Comparison of ENCODE assay signal across 13 mouse cellular contexts in the genomic region with DNA sequence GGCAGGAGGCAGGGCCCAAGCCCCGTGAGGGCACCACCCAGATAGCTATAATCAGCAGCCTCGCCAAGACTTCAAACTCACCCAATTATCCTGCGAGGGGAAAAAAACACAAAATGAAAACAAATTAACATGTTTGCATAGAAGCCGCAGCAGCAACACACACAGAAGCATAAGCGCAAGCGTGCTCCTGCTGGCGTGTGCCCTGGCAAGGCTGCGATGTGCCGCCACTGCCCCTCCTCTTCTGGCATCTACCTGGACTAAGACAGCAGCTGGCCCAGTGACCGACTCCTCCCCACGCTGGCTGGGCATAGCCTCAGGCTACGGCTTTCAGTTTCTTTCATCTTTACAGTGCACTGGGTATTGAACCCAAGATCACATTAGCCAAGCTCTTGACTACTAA. TPM values are rescaled to one million over a fixed set of nuclear protein-coding genes. Genes with fewer than 3 reads are reported as not detected.
A peak's percentile ranks its signal among the peaks of the same experiment; 100 is the strongest.
DNase-seq lines count a peak whose midpoint lies in the region; ATAC-seq and TF ChIP-seq lines count a peak whose summit lies in the region.
"Had no signal": no experiment of that assay in that cellular context is flagged by ENCODE, and none has a peak within 500 bp of the region (broad histone marks: within the 10 kb centered on the region; RNA-seq: fewer than 3 reads in every experiment).

No protein-coding gene starts in this region.

- H3K27me3 ChIP-seq in kidney, adult 2 months (replicated peaks; ENCODE audit: control insufficient read depth, insufficient read depth, low read length): no peaks in the 10 kb centered on the region
- H3K27me3 ChIP-seq in hindbrain, embryonic 12.5 days: peaks cover 6% of the 10 kb centered on the region; the same call in 1 of the 2 replicates
- no peaks in the 10 kb centered on the region for H3K27me3 ChIP-seq in neural tube, embryonic 15.5 days (replicated peaks)
- H3K27me3 ChIP-seq: Patski had no signal

- no peak overlapping the region for H3K4me3 ChIP-seq in kidney, adult 2 months (ENCODE audit: insufficient read depth, low read depth, low read length)
- no peak overlapping the region for H3K4me3 ChIP-seq in hindbrain, embryonic 12.5 days
- H3K4me3 ChIP-seq in neural tube, embryonic 15.5 days (replicated peaks): no peak overlapping the region
- H3K4me3 ChIP-seq: heart, adult 2 months had no signal

- intact Hi-C loops in left cerebral cortex, postnatal 36 days (cut with DNase I): no loop called here

- H3K4me1 ChIP-seq in kidney, adult 2 months (ENCODE audit: control insufficient read depth, insufficient read depth, low read length): 0 out of 2 replicates have a peak, but pooled peaks cover 5% of the 10 kb centered on the region
- peaks cover 84% of the 10 kb centered on the region for H3K4me1 ChIP-seq in hindbrain, embryonic 12.5 days
- H3K4me1 ChIP-seq in neural tube, embryonic 15.5 days: peaks cover 81% of the 10 kb centered on the region

- H3K27ac ChIP-seq in kidney, adult 2 months (ENCODE audit: insufficient read depth, low read depth, low read length): no peak overlapping the region
- peak overlapping the region; percentile 30; the same call in 1 of the 2 replicates for H3K27ac ChIP-seq in hindbrain, embryonic 12.5 days
- peak overlapping the region; percentile 39 for H3K27ac ChIP-seq in neural tube, embryonic 15.5 days (replicated peaks)
- H3K27ac ChIP-seq: heart, adult 2 months had no signal

- no peaks in the 10 kb centered on the region for H3K9me3 ChIP-seq in hindbrain, embryonic 12.5 days (replicated peaks)
- H3K9me3 ChIP-seq in neural tube, embryonic 15.5 days (replicated peaks): no peaks in the 10 kb centered on the region

- TF ChIP-seq CTCF in kidney, adult 2 months (conservative IDR thresholded peaks at IDR 0.05; ENCODE audit: insufficient read depth, insufficient read length, low read depth, low read length): no peak

- no peak overlapping the region for H3K4me2 ChIP-seq in hindbrain, embryonic 12.5 days (replicated peaks)
- H3K4me2 ChIP-seq in neural tube, embryonic 15.5 days: 0 out of 2 replicates have a peak overlapping the region, but pooled peaks have one; percentile 5

- ATAC-seq in hindbrain, embryonic 12.5 days (ENCODE audit: low FRiP score): no peak
- no peak for ATAC-seq in neural tube, embryonic 15.5 days (ENCODE audit: low FRiP score)
- ATAC-seq: Patski had no signal

- TF ChIP-seq POLR2A in kidney, adult 2 months (IDR thresholded peaks at IDR 0.05; ENCODE audit: low read depth, low read length): no peak

- no peak overlapping the region for H3K9ac ChIP-seq in hindbrain, embryonic 12.5 days
- H3K9ac ChIP-seq in neural tube, embryonic 15.5 days (replicated peaks): peak overlapping the region; percentile 26; the same call in 1 of the 2 replicates

- no peaks in the 10 kb centered on the region for H3K36me3 ChIP-seq in kidney, adult 2 months (ENCODE audit: control insufficient read depth, insufficient read depth, low read length)
- 0 out of 2 replicates have a peak, but pooled peaks cover 4% of the 10 kb centered on the region for H3K36me3 ChIP-seq in hindbrain, embryonic 12.5 days
- H3K36me3 ChIP-seq in neural tube, embryonic 15.5 days: no peaks in the 10 kb centered on the region

- 65% methylated on average over 12 of the region's 12 CpGs for WGBS in kidney, adult 2 months
- WGBS in hindbrain, embryonic 12.5 days: 79% methylated on average over 12 of the region's 12 CpGs
- 43% methylated on average over 12 of the region's 12 CpGs for WGBS in neural tube, embryonic 15.5 days

- peak; percentile 54 for DNase-seq in kidney, adult 2 months
- no peak for DNase-seq in kidney, postnatal 14 days
- DNase-seq in retina, postnatal 1 day: peak; percentile 56
- no peak for DNase-seq in retina, embryonic 14.5 days (ENCODE audit: low spot score)
- no peak for DNase-seq in thymus, postnatal 10 days (ENCODE audit: low spot score in 2 of 2)
- DNase-seq in left cerebral cortex, postnatal 36 days (ENCODE audit: low spot score in 2 of 2): no peak
- DNase-seq: cerebellum, adult 9-10 months; heart, postnatal 4 days had no signal

RNA-seq across cellular contexts. Expression of gene Fam222a, which starts 13.7 kb away (rescaled TPM):
- 4.9 and 5.5 TPM in 2 replicates for polyA plus RNA-seq in kidney, adult 2 months (2012; rRNA removed)
- polyA plus RNA-seq in hindbrain, embryonic 12.5 days (2016; fragmentation: Nextera tagmentation; extraction: Ambion mirVana): 9.4 and 9.9 TPM in 2 replicates
- 4.7 and 5.3 TPM in 2 replicates for polyA plus RNA-seq in neural tube, embryonic 15.5 days (2015; fragmentation: Nextera tagmentation; extraction: Ambion mirVana)
- 10 to 100 TPM in 1 of 2 experiments, 1 to 10 TPM in 1; 10.0 to 12.6 TPM for total RNA-seq in left cerebral cortex, postnatal 36 days (2021)
- total RNA-seq: monocyte, adult 5-6 weeks had no signal

Comparison
In these comparisons a context has a peak if more than half of its experiments do, and no peak if none do; other contexts are left out.
1. DNase-seq: peak in kidney, adult 2 months (single experiment) and retina, postnatal 1 day (single experiment); none in kidney, postnatal 14 days (single experiment), retina, embryonic 14.5 days (single experiment), thymus, postnatal 10 days (0 of 2) and left cerebral cortex, postnatal 36 days (0 of 2).